Mouse (Mus musculus): ENCODE measurements at regions not wholly inside any gene's neighbourhood (a gene's known extent, or its start where the extent isn't known, plus 50 kb on each side); places are given as distances from the start of the nearest gene placed in this dataset.

- 83% methylated on average over 1 of the region's 1 CpGs for WGBS
Observed at GRCm38 (mm10) chr3:73323214-73323613, 265.6 kb upstream of the Slitrk3 start.

More at GRCm38 (mm10) chr3:73323214-73323613, 265.6 kb upstream of the Slitrk3 start:
- Histone ChIP-seq H3K4me1 (replicated peaks; ENCODE audit: control insufficient read depth, insufficient read depth, low read length) (no peaks in the 10 kb centered on the region), H3K9ac (replicated peaks; ENCODE audit: low read depth, low read length) (no peak overlapping the region), H3K4me2 (ENCODE audit: low read length) (no peak overlapping the region), H3K9me3 (ENCODE audit: control insufficient read depth, low read length) (no peaks in the 10 kb centered on the region), H3K36me3 (ENCODE audit: control insufficient read depth, insufficient read depth) (no peaks in the 10 kb centered on the region), H3K27ac (ENCODE audit: low read length) (no peak overlapping the region), H3K4me3 (replicated peaks; ENCODE audit: low read length) (no peak overlapping the region), H3K27me3 (replicated peaks; ENCODE audit: control insufficient read depth, insufficient read depth, low read length) (no peaks in the 10 kb centered on the region)
- no peak for ATAC-seq
